Mouse (Mus musculus): Measurements from ENCODE around the gene 4933406M09Rik.

4933406M09Rik gene

DNA sequence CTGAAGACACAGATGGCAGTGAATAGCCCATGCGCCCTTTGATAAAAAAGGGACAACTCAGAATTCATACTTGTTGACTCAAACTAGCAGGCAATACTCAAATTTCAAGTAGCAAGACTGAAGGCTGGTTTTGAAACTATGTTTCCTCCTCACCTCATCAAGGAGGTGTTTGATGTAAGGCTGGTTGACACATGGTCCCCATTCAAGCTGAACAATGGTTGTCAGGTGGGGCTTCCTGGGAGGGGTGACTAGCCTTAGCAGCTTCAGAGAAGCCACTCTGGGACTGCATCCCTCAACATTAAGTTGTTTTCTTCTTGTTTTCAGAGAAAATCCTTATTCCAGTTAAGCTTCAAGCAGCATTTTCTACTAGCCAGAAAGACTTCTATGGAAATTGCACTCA lies at the start of gene 4933406M09Rik:
4933406M09Rik (plus strand) TSS at position 275 of the 400 bp plus-strand sequence.
- DNase-seq (ENCODE audit: low spot score in 2 of 2) = no peak

DNA sequence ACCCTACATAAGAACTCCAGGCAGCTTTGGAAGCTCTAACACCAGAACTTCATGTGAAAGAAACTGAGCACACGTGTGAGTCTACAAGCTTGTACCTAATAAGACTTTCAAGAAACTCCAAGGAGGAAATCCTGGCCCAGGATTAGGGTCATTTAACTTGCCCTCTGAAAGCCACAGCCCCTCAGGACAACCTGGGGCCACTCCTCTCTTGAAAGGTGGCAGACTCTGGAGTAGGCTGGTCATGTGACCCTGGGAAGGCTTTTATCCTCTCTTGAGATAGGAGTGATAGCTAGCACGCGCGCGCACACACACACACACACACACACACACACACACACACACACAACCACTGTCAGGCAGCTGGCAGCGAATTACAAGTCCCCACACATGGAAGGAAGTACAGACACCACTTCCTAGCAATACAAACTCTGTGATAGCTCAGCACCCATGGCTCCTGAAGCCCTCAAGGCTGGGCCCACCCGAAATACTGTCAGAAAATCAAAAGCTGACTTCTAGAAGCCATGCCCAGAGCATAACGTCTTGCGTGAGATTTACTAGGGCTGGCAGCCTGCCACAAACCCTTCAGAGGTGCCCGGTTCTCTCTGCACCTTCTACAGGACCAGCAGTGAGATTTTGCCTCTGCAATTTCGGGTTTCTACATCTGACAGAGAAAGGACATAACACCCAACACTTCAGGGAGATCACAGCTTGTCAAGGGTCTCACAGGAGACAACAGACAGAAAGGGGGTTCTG lies 48.6 kb upstream of the 4933406M09Rik start:
- DNase-seq (ENCODE audit: low spot score in 2 of 2) = no peak

DNA sequence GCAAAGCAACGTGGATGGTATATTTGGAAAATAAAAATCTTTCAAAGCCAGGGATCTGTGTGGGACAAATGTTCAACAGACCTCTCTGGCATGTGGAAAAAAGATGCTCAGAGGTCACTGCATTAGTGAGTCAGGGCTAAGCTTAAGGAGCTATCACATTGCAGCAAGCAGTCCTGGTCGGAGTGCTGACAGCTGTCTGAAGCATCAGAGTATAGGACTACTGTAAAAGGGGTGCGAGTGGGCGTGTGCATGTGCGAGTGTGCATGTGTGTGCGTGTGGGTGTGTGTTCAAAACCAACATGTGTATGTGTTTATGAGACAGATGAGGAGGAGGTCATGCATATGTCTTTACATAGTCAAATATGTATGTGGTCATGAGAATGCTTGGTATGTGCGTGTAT lies 46.6 kb upstream of the 4933406M09Rik start:
- DNase-seq (ENCODE audit: low spot score in 2 of 2) = no peak

DNA sequence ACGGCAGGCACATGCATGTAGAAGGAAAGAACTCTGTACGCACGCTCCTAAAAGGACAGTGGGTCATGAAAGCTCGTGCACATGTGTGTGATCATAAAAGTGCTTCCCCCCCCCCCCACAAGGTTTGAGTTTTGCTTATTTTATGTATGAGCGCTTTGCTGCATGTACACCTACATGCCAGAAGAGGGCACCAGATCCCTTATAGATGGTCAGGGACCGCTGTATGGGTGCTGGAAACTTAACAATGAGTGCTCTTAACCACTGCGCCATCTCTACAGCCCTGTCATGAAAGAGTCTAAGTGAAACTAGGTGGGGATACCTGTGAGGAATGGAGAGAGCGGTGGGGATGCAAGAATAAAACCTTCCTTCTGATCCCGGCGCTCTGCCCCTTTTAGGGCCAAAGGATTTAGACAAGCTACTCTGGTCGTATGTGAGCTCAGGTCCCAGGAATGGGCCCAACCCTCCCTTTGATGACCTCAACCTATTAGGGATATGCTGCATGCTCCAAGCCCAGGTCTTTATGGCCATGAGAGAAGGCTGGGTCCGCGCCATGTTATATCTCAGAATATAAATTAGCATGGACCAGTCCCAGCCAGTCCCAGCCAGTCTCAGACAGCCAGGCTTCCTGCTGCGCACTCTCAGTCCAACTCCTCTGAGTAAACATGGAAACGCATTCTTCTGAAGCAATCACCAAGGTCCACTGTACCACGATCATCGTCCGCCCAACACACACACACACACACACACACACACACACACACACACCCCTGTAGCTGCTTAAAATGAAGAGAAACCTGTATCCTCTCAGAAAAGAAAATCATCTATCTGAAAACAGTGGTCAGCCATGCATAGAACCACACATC lies 45.8 kb upstream of the 4933406M09Rik start:
- DNase-seq (ENCODE audit: low spot score in 2 of 2) = no peak

DNA sequence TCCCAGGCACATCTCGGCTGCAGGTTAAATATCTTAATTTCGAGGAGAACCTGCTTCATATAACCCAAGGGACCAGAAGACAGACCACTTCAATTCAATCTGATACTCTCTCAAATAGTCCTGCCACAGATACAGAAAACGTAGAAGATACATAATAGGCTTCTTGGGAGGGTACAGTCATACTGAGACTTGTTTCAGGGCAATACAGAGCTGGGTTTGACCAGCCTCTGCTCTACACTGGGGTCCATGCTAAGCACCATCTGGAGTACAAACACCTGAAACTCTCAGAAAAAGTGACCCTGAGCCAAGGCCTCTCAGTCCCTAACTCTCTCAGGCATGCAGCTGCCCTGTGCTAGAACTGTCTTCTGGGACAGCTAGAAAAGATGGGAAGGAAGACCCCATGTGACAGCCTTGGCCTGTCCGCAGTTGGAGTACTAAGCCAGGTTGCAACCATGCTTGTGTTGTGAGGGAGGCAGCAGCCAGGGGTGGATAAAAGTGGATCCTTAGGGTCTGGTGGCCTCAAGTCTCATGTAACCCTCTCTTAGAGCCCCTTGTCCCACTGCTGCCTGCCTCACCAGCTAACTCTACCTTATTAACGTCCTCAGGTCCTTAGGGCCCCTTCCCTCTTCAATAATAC lies 44.0 kb upstream of the 4933406M09Rik start:
- DNase-seq (ENCODE audit: low spot score in 2 of 2) = no peak

DNA sequence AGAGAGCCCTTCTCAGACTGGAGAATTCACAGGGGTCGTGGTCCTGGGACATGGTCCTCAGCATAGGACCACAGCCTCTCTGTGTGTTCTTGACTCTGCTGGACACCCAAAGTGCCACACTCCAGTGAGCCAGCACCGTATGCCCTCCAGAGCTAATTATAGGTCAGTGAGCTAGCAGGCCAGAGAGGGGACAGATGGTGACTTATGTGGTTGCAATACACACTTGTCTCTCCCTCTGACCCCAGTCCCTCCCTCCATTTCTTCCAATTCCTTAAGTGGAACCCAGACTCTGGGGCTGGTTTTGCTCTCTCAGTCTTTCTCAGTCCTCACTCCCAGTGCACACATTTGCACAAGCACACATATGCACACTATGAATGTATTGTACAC lies 43.5 kb upstream of the 4933406M09Rik start:
- DNase-seq (ENCODE audit: low spot score in 2 of 2) = no peak

DNA sequence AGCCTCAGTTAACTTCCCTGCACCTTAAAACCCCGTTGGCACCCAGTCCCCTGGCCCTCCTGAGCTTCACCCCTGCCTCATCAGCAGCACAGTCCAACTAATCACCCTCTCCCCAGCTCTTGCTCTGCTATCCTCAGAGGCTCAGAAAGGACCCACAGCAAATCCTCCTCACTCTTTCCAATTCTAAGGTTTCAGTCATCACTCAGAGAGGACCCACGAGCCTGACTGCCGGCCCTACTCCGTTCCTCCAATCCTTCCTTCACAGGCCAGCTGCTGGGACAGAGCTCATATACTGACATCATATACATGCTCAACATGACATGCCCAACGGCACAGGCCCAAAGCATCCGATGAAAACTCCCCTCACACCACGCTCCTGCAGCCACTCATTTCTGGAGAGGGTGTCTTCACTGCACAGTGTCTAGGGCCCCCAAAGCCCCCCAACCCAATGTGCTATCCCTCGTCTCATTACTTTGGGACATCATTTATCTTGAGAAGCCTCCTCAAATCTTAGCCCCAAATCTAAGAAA lies 42.9 kb upstream of the 4933406M09Rik start:
- DNase-seq (ENCODE audit: low spot score in 2 of 2) = no peak

DNA sequence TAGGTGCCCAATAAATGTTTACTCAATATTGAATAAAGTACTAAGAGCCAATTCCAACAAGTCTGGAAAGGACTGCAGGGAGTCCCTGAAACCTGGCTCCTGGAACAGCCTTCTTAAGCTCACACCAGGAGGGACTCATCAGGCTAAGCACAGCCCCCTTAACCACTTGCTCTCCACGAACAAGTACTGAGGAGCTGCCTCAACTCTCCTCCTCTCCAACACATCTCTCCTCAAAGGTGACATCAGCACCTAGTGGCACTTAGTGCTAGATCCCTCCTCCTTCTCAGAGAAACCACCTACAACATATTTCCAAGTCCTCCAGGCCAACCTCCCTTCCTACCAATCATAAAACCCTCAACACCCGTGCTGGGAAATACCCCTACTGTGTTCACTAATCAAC lies 42.2 kb upstream of the 4933406M09Rik start:
- no peak for DNase-seq (ENCODE audit: low spot score in 2 of 2)

DNA sequence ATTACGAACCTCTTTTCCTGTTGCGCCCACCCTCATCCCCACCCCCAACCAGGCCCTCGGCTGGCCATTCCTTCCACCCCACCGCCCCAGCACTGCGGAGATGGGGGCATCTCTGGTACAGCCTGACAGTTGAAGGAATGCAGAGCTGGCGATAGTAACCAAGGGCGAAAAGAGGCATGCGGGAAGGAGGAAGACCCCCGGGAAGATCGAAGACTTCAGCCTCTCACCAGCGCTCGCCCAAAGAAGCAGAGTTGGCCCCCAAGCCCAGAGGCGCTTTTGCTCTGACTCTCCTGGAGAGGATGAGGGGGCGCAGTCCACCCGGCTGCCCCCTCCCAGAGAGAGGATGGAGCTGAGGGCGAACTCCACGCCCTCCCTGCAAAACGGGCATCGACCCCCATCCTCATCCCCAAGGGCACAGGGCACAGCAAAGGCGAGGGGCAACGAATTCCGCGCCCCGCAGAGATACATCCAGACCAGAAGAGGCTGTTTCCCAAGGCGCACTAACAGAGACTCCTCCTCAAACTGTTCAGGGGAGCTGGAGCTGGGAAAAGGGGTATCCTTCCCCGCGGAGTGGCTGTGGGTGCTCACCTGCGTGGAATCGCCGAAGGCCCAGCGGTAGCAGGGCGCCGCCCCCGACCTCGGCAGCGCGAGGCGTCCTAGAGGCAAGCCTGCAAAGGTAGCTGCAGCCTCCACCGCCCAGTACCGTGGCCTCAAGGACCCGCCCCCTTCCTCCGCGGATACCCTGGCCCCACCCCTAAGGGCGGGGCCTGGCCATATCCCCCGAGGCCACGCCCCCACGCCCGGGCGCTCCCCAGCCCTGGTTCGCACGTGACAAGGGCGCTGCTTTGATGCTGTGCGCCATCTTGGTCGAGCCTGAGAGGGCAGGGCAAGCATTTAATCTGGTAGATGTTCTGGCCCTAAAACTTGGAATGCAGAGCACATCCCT lies 41.5 kb upstream of the 4933406M09Rik start:
- DNase-seq (ENCODE audit: low spot score in 2 of 2) = peak; percentile 77

DNA sequence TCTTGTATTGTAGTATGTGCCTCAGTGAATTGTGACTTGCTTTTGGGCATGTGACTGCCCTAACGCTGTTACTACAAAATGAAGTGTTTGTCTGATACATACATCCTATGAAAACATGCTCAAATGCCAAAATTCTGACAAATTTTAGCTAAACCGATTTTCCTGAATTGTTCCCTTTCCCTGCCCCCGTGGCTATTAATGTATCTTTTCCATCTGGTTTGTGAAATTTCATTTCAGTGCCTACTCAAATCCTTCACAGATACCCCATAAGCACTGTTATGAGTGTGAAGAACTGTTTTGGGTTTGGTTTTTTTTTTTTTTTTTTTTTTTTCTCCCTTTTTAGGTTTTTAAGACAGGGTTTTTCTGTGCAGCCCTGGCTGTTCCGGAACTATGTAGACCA lies 40.7 kb upstream of the 4933406M09Rik start:
- no peak for DNase-seq (ENCODE audit: low spot score in 2 of 2)

DNA sequence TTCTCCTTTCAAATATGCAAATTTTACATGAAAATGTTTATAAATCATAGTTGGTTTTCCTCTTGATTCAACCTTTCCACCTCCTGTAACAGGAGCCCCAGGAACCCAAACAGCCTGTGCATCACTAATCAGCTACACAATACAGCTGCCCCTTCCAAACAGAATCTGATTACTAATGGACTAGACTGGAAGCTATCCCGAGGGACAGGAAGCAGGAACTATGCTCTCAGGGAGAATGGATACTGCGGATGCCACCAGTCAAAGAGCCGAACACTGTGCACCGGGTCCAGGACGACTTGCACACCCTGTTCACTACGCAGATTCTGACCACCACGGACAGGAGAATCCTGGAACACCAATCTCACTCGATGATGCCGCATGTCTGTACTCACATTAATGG lies 37.9 kb upstream of the 4933406M09Rik start:
- no peak for DNase-seq (ENCODE audit: low spot score in 2 of 2)

DNA sequence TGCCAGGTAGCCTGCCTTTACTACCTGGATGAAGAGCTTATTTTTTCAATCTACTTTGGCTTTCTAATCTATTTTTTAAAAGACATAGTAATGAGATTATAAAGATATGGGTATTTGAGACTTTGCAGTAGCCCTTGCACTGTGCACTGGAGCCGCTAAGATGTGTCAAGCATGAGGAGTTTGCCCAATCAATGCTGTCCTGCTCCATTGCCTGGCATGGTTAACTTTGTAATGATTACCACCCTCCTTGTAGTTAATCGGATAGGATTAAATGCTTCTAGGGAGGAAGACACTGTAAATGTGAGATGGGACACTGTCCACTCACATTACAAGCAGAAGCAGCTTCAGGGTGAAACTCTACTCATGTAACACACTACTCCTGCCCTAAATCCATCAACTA lies 32.4 kb upstream of the 4933406M09Rik start:
- no peak for DNase-seq (ENCODE audit: low spot score in 2 of 2)

DNA sequence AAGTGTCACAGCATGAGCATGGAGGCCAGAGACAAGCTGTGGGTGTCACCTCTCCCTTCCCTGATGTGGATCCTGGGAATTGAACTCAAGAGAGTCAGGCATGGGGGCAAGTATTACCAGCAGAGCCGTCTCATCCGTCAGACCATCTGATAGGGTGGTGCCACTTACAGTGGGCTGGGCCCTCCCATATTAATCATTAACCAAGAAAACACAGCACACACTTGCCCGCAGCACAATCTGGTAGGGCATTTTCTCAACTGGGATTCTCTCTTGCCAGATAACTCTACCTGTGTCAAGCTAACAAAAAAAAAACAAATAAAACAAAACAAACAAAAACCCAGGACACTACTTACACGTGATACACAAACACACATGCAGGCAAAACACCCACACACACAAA lies 28.3 kb upstream of the 4933406M09Rik start:
- DNase-seq (ENCODE audit: low spot score in 2 of 2) = no peak

DNA sequence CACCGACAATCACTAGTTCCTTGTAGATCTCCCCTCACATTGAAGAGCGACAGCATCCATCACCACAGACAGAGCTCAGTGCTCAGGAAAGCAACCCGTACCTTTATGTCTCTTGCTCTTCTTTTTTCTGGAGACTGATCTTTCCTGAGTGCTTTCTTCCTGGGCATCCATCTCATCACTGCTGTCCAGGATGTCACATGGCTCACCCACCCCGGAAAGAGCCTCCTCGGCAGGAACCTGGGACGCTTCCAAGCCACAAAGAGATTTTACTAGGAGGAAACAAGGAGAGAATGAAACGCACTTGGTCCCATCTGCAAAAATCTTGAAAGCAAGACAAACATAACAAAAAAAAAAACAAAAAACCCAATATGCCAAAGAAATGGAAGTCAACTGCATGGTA lies 25.1 kb upstream of the 4933406M09Rik start:
- DNase-seq (ENCODE audit: low spot score in 2 of 2) = no peak

DNA sequence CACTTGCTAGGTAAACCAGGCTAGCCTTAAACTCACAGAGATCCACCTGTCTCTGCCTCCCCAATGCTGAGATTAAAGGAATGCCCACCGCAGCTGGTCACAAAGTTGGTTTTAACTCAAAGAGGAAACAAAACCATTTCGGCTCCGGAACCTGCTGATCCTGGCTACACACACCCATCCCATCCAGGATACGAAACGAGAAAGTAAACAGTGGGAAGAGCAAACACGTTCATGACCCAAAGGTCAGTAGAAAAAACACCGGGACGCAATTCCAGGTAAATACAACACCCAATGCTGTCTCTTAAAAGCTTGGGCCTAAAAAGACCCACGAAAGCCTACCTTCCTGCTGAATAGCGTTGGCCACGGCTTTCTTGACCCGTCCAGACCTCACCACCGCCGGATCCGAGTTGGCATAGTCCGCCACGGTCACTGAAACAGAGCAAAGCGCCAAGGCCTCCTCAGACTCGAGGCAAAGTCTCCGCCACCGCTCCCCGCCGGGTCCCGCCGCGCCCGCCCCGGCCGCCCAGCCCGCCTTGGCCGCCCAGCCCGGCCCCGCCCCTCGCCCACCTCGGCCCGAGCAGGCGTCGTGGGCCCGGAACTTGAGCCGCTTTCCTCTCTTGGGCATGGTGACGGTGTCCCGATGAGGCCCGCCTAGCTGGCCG lies 24.4 kb upstream of the 4933406M09Rik start:
- no peak for DNase-seq (ENCODE audit: low spot score in 2 of 2)

DNA sequence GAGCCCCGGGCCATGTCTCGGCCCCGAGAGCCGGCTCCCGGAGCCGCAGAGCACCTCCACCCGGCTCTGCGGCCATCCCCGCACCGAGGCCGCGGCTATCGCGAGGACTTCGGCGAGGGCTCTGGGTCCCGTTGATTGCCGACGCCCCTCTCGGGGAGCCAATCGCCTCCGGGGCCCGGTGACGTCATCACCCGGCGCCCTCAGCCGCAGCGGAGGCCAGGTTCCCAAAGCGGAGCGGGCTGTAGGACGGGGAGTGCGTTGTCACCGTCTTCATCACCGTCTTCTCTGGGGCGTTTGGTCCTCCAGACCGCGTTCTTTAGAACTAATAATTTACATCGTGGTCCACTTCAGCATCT lies 23.9 kb upstream of the 4933406M09Rik start, which contains the start of gene Tmem183a:
Tmem183a (minus strand) TSS at position 123 of the 356 bp plus-strand sequence.
- peak; percentile 95 for DNase-seq (ENCODE audit: low spot score in 2 of 2)

DNA sequence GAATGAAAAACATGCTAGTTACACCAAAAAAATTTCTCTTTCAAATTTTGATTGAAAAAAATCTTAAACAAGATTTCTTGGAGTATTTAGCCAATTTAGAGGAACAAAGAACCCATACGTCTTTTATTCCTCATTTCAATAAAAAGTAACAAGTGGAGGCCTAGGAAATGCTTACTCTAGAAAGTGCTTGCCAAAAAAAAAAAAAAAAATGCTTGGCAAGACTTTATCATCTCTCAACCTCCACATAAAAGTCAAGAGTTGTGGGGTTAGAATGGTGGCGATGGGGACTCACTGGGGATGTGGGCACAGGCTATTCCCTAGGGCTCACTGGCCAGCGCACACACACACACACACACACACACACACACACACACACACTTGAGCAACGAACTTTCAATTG lies 22.5 kb upstream of the 4933406M09Rik start:
- DNase-seq (ENCODE audit: low spot score in 2 of 2) = no peak

DNA sequence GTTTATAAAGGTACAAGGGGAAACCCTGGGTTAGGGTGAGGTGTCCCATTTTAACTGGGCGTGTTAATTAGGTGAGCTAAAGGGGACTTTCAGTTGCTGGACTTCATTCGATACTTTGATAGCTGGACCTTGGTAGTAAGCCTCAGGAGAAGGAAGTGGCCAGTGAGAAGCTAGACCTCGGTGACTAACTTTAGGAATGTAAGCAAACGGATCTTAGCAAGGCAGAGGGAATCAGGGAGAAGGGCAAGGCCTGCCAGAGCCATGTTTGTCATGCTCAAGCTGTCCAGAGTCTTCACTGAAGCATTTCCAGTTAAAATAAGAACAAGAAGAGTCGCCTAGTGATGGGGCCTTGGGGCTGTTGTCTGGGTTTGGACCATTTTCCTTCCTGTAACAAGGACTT lies 20.2 kb upstream of the 4933406M09Rik start:
- no peak for DNase-seq (ENCODE audit: low spot score in 2 of 2)

DNA sequence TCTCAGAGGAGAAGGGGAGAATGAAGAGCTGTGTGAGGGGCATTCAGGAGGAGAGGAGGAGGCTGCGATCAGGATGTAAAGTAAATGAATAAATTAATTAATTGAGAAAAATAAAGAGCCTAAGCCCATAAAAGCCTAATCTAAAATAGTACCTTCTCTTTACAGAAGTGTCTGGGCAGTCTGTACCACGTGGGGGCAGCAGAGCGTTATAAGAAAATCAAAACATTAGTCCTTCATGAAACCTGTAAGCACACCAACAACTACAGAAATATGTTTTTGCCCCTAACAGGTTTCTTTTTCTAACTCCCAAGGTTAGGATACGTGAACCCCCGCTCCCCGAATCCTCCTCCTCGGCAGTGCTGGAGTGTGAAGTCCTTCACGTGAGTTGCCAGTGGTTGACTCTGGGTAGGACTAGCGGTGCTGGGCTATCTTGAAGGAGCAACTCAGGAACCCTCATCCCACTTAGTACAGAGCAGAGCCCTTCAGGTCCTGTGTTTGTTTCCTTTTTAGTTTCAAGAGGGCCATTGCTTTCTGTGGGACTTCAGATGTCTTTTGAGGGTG lies 16.9 kb upstream of the 4933406M09Rik start:
- peak; percentile 71 to 81 for DNase-seq (ENCODE audit: low spot score in 2 of 2)

DNA sequence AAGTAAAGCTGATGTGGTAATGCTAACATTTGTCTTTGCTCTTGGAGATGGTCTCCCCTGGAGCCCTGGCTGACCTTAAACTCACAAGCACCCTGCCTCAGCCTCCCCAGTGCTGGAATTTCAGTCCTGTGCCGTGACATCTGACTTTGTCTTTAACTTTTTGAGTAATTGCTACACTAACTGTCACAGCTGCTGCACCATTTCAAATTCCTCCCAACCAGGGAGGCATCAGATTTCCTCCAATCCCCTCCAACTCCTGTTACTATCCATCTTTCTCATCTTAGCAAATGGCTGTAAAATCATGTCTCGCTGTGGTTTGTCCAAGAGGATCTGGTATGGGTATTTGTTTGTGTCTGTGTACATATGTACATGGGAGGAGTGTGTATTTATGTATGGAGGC lies 11.6 kb upstream of the 4933406M09Rik start:
- DNase-seq (ENCODE audit: low spot score in 2 of 2) = no peak

All from right cerebral cortex, adult 2 months (tissue).